Mouse (Mus musculus) hindbrain, embryonic 12.5 days (tissue): ENCODE results near the gene Lrrk2. TPM values are rescaled to one million over a fixed set of nuclear protein-coding genes. Genes with fewer than 3 reads are reported as not detected.
A peak's percentile ranks its signal among the peaks of the same experiment; 100 is the strongest.

ENCODE experiments used
- ATAC-seq: fragments of 200-750 bp; cut with Nextera tagmentation; 2 replicates; pipeline ENCODE4 v1.8.0; 2017; ENCODE audit warnings: moderate TSS enrichment; ENCODE audit not compliant: low FRiP score
- H3K27ac ChIP-seq: fragments of 300-500 bp; sonication (generic); 2 replicates; pipeline ENCODE4 v1.5.1; 2016; ENCODE audit warnings: mild to moderate bottlenecking
- H3K27me3 ChIP-seq: fragments of 300-500 bp; sonication (generic); 2 replicates; pipeline ENCODE4 v1.6.1; 2016; ENCODE audit warnings: mild to moderate bottlenecking
- H3K36me3 ChIP-seq: fragments of 300-500 bp; sonication (generic); 2 replicates; pipeline ENCODE4 v1.6.1; 2016; ENCODE audit warnings: mild to moderate bottlenecking
- H3K4me1 ChIP-seq: fragments of 300-500 bp; sonication (generic); 2 replicates; pipeline ENCODE4 v1.6.1; 2016
- H3K4me2 ChIP-seq: fragments of 300-500 bp; sonication (generic); replicated peaks from 2 replicates; pipeline ENCODE4 v1.6.1; 2016; ENCODE audit warnings: mild to moderate bottlenecking
- H3K4me3 ChIP-seq: fragments of 300-500 bp; sonication (generic); 2 replicates; pipeline ENCODE4 v1.5.1; 2016; ENCODE audit warnings: mild to moderate bottlenecking
- H3K9ac ChIP-seq: fragments of 300-500 bp; sonication (generic); 2 replicates; pipeline ENCODE4 v1.6.1; 2016; ENCODE audit warnings: mild to moderate bottlenecking, moderate library complexity
- H3K9me3 ChIP-seq: fragments of 300-500 bp; sonication (generic); replicated peaks from 2 replicates; pipeline ENCODE4 v1.6.1; 2016; ENCODE audit warnings: mild to moderate bottlenecking
- WGBS: fragments of 180-500 bp; shearing (Covaris S2); methylation state at CpG from one replicate; pipeline ENCODE4 v1.1.7; 2016; 5-methylcytosine and 5-hydroxymethylcytosine counted together
- polyA plus RNA-seq: library from polyadenylated mRNA; unstranded; fragments of >200 nt; fragmentation: Nextera tagmentation; extraction: Ambion mirVana; gene quantifications from 2 replicates; pipeline ENCODE4 v1.2.1, GENCODE M21; 2016

Lrrk2 gene
- polyA plus RNA-seq, 1 experiment from 2014 or later: 3.8 TPM

GRCm38 (mm10) chr15:91658227-91658626, 14.7 kb upstream of the Lrrk2 start:
- Histone ChIP-seq H3K4me1 (no peaks in the 10 kb centered on the region), H3K4me3 (no peak overlapping the region), H3K27ac (no peak overlapping the region), H3K9ac (no peak overlapping the region), H3K9me3 (no peaks in the 10 kb centered on the region), H3K27me3 (no peaks in the 10 kb centered on the region), H3K4me2 (no peak overlapping the region), H3K36me3 (no peaks in the 10 kb centered on the region)
- 91% methylated on average over 6 of the region's 6 CpGs for WGBS
- no peak for ATAC-seq

- Histone ChIP-seq H3K9me3 (no peaks in the 10 kb centered on the region), H3K27ac (no peak overlapping the region), H3K27me3 (no peaks in the 10 kb centered on the region), H3K4me3 (no peak overlapping the region), H3K4me1 (no peaks in the 10 kb centered on the region), H3K9ac (no peak overlapping the region), H3K4me2 (no peak overlapping the region), H3K36me3 (no peaks in the 10 kb centered on the region)
- 89% methylated on average over 6 of the region's 6 CpGs for WGBS
- no peak for ATAC-seq
These were observed 12.5 kb upstream of the Lrrk2 start for GRCm38 (mm10) chr15:91660277-91661078.

GRCm38 (mm10) chr15:91661079-91661369, 12.0 kb upstream of the Lrrk2 start:
- H3K36me3 ChIP-seq: no peaks in the 10 kb centered on the region
- H3K9ac ChIP-seq: no peak overlapping the region
- ATAC-seq: no peak
- no peak overlapping the region for H3K4me3 ChIP-seq
- no peaks in the 10 kb centered on the region for H3K9me3 ChIP-seq
- no peaks in the 10 kb centered on the region for H3K27me3 ChIP-seq
- H3K4me1 ChIP-seq: no peaks in the 10 kb centered on the region
- no peak overlapping the region for H3K4me2 ChIP-seq
- H3K27ac ChIP-seq: no peak overlapping the region
- 85% methylated on average over 6 of the region's 6 CpGs for WGBS

DNA sequence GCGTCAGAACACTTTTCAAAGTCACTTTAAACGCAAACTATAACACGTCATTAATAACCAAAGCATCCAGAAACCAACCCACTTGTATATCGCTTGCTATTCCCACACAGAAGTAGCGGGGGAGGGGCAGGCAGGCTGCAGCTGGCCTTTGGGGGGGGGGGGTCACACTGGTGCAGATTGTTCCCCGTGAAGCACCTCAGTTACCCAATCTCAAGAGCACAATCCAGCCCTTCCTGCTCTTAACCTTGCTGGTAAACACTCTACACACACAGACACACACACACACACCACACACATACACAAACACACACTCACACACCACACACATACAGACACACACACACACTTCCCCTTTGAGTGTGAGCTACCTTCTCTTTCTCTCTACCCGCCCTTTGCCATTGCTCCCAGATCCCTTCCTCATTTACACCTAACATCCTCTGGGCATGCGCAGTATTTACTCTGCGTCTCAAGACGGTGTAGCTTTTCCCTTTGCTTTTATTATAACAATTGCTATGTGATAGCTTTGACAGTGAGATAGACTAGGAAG, 8.3 kb upstream of the Lrrk2 start:
- ATAC-seq: no peak
- Histone ChIP-seq H3K4me1 (no peaks in the 10 kb centered on the region), H3K36me3 (no peaks in the 10 kb centered on the region), H3K4me3 (no peak overlapping the region), H3K9me3 (no peaks in the 10 kb centered on the region), H3K4me2 (no peak overlapping the region), H3K27ac (no peak overlapping the region), H3K9ac (no peak overlapping the region), H3K27me3 (no peaks in the 10 kb centered on the region)
- WGBS: 84% methylated on average over 10 of the region's 10 CpGs

DNA sequence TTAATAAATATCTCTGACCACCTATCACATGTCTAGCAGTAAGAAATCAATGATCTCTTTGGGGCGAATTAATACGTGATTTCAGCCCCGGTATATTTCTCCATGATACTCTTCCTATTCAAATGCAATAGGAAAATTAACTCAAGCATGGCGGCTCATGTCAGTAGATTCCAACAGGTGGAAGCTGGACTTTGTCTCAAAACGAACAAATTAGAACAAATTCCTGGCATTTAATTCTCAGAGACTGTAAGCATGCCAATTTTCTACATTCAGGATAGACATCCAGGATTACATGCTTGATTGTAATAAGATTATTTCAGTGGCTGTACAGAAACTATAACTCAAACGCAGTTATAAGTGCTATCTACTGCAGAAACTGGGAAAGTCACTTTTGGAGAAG, 7.4 kb upstream of the Lrrk2 start:
- no peak for ATAC-seq
- Histone ChIP-seq H3K36me3 (no peaks in the 10 kb centered on the region), H3K9ac (no peak overlapping the region), H3K4me2 (no peak overlapping the region), H3K27ac (no peak overlapping the region), H3K27me3 (no peaks in the 10 kb centered on the region), H3K4me1 (no peaks in the 10 kb centered on the region), H3K9me3 (no peaks in the 10 kb centered on the region), H3K4me3 (no peak overlapping the region)
- 94% methylated on average over 6 of the region's 6 CpGs for WGBS

GRCm38 (mm10) chr15:91671216-91671615, 1.8 kb upstream of the Lrrk2 start:
- H3K4me3 ChIP-seq: no peak overlapping the region
- no peak overlapping the region for H3K4me2 ChIP-seq
- H3K27me3 ChIP-seq: no peaks in the 10 kb centered on the region
- H3K9me3 ChIP-seq: no peaks in the 10 kb centered on the region
- H3K9ac ChIP-seq: no peak overlapping the region
- no peaks in the 10 kb centered on the region for H3K36me3 ChIP-seq
- H3K4me1 ChIP-seq: peaks cover 4% of the 10 kb centered on the region
- ATAC-seq: no peak
- 90% methylated on average over 2 of the region's 2 CpGs for WGBS
- H3K27ac ChIP-seq: no peak overlapping the region

DNA sequence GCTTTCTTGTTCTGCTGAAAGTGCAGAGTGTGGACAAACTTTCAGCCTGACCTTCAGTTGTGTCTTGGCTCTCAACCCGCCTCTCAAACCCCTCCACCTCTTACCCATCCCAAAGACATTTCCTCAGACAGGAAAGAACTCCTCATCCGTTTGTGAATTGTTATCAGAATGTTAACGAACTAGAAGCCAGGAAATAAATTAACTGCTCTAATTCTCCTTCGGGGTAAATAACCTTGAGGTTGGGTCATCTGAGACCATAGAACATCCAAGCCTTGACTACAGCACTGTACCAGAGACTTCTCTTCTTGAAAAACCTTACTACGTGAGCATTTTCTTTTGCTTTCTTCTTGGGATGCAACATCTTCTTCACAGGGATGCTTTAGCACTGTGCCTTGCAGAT, 988 bp upstream of the Lrrk2 start:
- H3K4me1 ChIP-seq: peaks cover 4% of the 10 kb centered on the region
- H3K27ac ChIP-seq: no peak overlapping the region
- no peaks in the 10 kb centered on the region for H3K36me3 ChIP-seq
- ATAC-seq: no peak
- H3K4me2 ChIP-seq: no peak overlapping the region
- H3K4me3 ChIP-seq: no peak overlapping the region
- H3K9ac ChIP-seq: no peak overlapping the region
- WGBS: 75% methylated on average over 5 of the region's 5 CpGs
- no peaks in the 10 kb centered on the region for H3K9me3 ChIP-seq
- no peaks in the 10 kb centered on the region for H3K27me3 ChIP-seq

DNA sequence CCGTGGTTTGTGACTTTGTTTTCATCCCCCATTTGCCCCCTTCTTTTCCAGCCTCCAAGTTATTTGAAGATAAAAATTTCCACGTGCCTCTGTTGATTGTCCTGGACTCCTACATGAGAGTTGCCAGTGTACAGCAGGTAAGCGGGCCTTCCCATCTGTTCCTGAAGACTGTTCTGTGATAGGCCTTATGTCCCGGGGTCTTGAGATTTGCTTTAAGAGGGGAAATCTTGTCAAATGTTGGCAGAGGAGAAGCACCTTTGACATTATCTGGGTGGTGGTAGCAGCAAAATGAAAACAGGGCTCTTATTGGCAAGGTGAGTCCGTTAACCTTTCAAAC, 562 bp downstream of the Lrrk2 start:
- no peak overlapping the region for H3K27ac ChIP-seq
- H3K9me3 ChIP-seq: no peaks in the 10 kb centered on the region
- peaks cover 4% of the 10 kb centered on the region for H3K4me1 ChIP-seq
- no peak for ATAC-seq
- peak overlapping the region; percentile 58; the same call in 1 of the 2 replicates for H3K9ac ChIP-seq
- peak overlapping the region; percentile 44 for H3K4me3 ChIP-seq
- peak overlapping the region; percentile 65 for H3K4me2 ChIP-seq
- no peaks in the 10 kb centered on the region for H3K27me3 ChIP-seq
- 38% methylated on average over 5 of the region's 5 CpGs for WGBS
- H3K36me3 ChIP-seq: no peaks in the 10 kb centered on the region

DNA sequence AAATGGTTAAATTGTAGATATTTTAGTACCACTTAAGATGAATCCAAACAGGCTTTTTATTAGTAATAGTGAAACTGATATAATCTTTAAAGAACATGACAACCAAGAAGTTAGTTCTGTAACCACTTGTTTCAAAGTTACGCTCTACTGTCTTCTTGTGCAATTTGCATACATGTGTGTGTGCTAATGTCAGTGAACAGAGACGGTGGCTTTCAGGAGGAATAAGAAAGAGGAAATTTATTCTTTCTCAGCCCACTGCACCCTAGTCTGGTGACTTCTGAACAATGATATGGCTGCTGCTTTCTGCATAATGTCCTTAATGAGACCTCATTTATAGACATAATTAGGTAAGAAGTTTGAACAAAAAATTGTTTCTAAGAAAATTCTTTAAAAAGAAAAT, 7.1 kb downstream of the Lrrk2 start:
- Histone ChIP-seq H3K27ac (no peak overlapping the region), H3K4me2 (no peak overlapping the region), H3K4me1 (no peaks in the 10 kb centered on the region), H3K9me3 (no peaks in the 10 kb centered on the region), H3K27me3 (no peaks in the 10 kb centered on the region), H3K4me3 (no peak overlapping the region), H3K36me3 (no peaks in the 10 kb centered on the region), H3K9ac (no peak overlapping the region)
- 75% methylated on average over 2 of the region's 2 CpGs for WGBS
- ATAC-seq: no peak

DNA sequence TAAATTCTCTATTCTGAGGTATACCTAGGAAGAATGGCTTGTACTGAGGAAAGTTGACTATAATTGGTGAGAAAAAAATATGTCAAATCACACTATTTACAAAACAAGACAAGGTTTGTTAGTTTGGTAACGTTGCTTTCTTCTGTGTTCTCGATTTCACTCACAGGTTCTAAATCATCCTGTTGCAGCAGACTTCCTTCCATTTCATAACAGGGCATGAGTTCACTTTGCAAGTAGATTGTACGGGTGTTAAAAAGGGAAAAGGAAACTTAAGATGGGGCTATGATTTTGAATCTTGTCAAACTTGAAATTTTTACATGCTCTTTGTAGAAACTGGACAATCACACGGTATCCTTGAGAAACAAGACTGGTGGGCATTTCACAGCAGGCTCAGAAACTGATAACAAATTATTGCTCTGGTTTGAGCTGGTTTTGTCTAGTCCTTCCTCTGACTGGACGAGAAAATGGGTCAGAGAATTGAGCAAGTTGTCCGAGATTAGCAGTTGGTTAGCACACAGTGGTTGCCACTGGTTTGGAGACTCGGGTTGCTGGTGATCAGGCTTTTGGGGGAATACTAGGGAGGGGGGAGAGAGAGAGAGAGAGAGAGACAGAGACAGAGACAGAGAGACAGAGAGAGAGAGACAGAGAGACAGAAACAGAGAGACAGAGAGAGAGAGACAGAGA, 13.0 kb downstream of the Lrrk2 start:
- H3K4me2 ChIP-seq: no peak overlapping the region

GRCm38 (mm10) chr15:91690648-91691047, 17.7 kb downstream of the Lrrk2 start:
- WGBS: 81% methylated on average over 9 of the region's 9 CpGs
- no peak overlapping the region for H3K27ac ChIP-seq
- ATAC-seq: no peak

More for the DNA sequence above, 13.0 kb downstream of the Lrrk2 start:
- Histone ChIP-seq H3K9ac (no peak overlapping the region), H3K9me3 (no peaks in the 10 kb centered on the region), H3K27me3 (no peaks in the 10 kb centered on the region), H3K4me1 (no peaks in the 10 kb centered on the region), H3K36me3 (no peaks in the 10 kb centered on the region), H3K27ac (no peak overlapping the region), H3K4me3 (no peak overlapping the region)
- ATAC-seq: no peak
- 88% methylated on average over 7 of the region's 7 CpGs for WGBS

GRCm38 (mm10) chr15:91693051-91693450, 20.1 kb downstream of the Lrrk2 start:
- no peak for ATAC-seq
- no peak overlapping the region for H3K9ac ChIP-seq

More at GRCm38 (mm10) chr15:91690648-91691047, 17.7 kb downstream of the Lrrk2 start:
- Histone ChIP-seq H3K4me2 (no peak overlapping the region), H3K4me3 (no peak overlapping the region), H3K27me3 (no peaks in the 10 kb centered on the region), H3K4me1 (no peaks in the 10 kb centered on the region), H3K9ac (no peak overlapping the region), H3K36me3 (no peaks in the 10 kb centered on the region), H3K9me3 (no peaks in the 10 kb centered on the region)

DNA sequence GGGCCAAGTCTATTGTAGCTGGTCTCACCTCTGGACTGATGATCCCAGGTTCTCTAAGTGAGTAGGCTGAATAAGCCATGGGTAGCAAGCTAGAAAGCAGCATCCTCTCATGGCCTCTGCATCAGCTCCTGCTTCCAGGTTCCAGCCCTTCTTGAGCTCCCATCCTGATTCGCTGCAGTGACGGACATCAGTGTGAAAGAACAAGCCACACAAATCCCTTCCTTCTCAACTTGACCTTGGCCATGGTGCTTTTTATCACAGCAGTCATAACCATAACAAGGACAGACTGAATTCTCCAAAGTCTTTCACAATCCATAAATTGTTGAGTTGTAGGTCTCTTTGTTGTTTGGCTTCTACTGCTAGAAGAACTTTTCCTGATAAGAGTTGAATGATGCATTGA, 20.9 kb downstream of the Lrrk2 start:
- Histone ChIP-seq H3K9ac (no peak overlapping the region), H3K36me3 (no peaks in the 10 kb centered on the region), H3K27me3 (no peaks in the 10 kb centered on the region), H3K4me1 (no peaks in the 10 kb centered on the region), H3K9me3 (no peaks in the 10 kb centered on the region), H3K4me2 (no peak overlapping the region), H3K27ac (no peak overlapping the region), H3K4me3 (no peak overlapping the region)
- ATAC-seq: no peak
- WGBS: 92% methylated on average over 2 of the region's 2 CpGs

More at GRCm38 (mm10) chr15:91693051-91693450, 20.1 kb downstream of the Lrrk2 start:
- no peaks in the 10 kb centered on the region for H3K27me3 ChIP-seq
- H3K9me3 ChIP-seq: no peaks in the 10 kb centered on the region
- WGBS: 91% methylated on average over 1 of the region's 1 CpGs
- no peak overlapping the region for H3K4me3 ChIP-seq
- H3K27ac ChIP-seq: no peak overlapping the region
- no peaks in the 10 kb centered on the region for H3K36me3 ChIP-seq
- no peak overlapping the region for H3K4me2 ChIP-seq
- H3K4me1 ChIP-seq: no peaks in the 10 kb centered on the region
